Mouse (Mus musculus) forebrain, embryonic 10.5 days (tissue): Measurements from ENCODE around the gene Otulinl. TPM values are rescaled to one million over a fixed set of nuclear protein-coding genes. Genes with fewer than 3 reads are reported as not detected.

Experiments
- DNase-seq: peaks from one replicate; pipeline ENCODE4 v3.0.0-alpha.2; 2017; ENCODE audit warnings: low spot score; ENCODE audit errors: extremely low spot score
- H3K27ac ChIP-seq: fragments of 300-500 bp; sonication (generic); 2 replicates; pipeline ENCODE4 v1.5.1; 2016; ENCODE audit warnings: mild to moderate bottlenecking
- H3K27me3 ChIP-seq: fragments of 300-500 bp; sonication (generic); 2 replicates; pipeline ENCODE4 v1.6.1; 2016; ENCODE audit warnings: mild to moderate bottlenecking; ENCODE audit not compliant: poor library complexity, severe bottlenecking
- H3K36me3 ChIP-seq: fragments of 300-500 bp; sonication (generic); replicated peaks from 2 replicates; pipeline ENCODE4 v1.6.1; 2016; ENCODE audit warnings: mild to moderate bottlenecking, moderate library complexity
- H3K4me1 ChIP-seq: fragments of 300-500 bp; sonication (generic); 2 replicates; pipeline ENCODE4 v1.6.1; 2016
- H3K4me3 ChIP-seq: fragments of 300-500 bp; sonication (generic); 2 replicates; pipeline ENCODE4 v1.5.1; 2016; ENCODE audit warnings: mild to moderate bottlenecking, moderate library complexity
- H3K9me3 ChIP-seq: fragments of 300-500 bp; sonication (generic); 2 replicates; pipeline ENCODE4 v1.6.1; 2016; ENCODE audit warnings: mild to moderate bottlenecking, moderate library complexity
- WGBS: fragments of 180-500 bp; shearing (Covaris S2); methylation state at CpG from one replicate; pipeline ENCODE4 v1.1.7; 2016; 5-methylcytosine and 5-hydroxymethylcytosine counted together
- polyA plus RNA-seq: library from polyadenylated mRNA; unstranded; fragments of >200 nt; fragmentation: Nextera tagmentation; extraction: Ambion mirVana; gene quantifications from 2 replicates; pipeline ENCODE4 v1.2.1, GENCODE M21; 2016

Otulinl gene
- polyA plus RNA-seq, 1 experiment from 2014 or later: 7.7 TPM

GRCm38 (mm10) chr15:27702031-27702971 lies 20.9 kb upstream of the Otulinl start:
- Histone ChIP-seq H3K4me3 (no peak overlapping the region), H3K36me3 (no peaks in the 10 kb centered on the region), H3K27ac (peak overlapping the region; percentile 45), H3K9me3 (no peaks in the 10 kb centered on the region), H3K4me1 (peaks cover 12% of the 10 kb centered on the region), H3K27me3 (no peaks in the 10 kb centered on the region)
- no peak for DNase-seq
- WGBS: 54% methylated on average over 11 of the region's 11 CpGs

DNA sequence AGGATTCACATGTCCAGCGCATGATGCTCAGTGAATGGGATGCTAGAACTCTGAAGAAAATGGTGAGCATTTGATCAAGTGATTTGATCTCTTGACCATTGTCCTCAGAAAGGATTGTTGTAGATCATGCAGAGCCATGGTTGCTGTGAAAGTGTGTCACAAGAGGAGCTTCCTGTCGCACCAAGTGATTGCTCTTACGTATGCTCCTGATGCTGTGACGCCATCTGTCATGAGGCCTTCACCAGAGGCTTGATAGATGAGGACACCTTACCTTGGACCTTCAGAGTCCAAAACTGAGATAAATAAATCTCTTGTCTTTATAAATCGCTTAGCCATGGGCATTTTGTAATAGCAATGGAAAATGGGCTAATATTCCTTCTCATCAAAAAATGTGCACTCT lies 16.3 kb upstream of the Otulinl start:
- Histone ChIP-seq H3K9me3 (no peaks in the 10 kb centered on the region), H3K4me3 (no peak overlapping the region), H3K36me3 (no peaks in the 10 kb centered on the region), H3K27me3 (no peaks in the 10 kb centered on the region), H3K4me1 (peaks cover 3% of the 10 kb centered on the region), H3K27ac (no peak overlapping the region)
- 91% methylated on average over 5 of the region's 5 CpGs for WGBS
- DNase-seq: no peak

DNA sequence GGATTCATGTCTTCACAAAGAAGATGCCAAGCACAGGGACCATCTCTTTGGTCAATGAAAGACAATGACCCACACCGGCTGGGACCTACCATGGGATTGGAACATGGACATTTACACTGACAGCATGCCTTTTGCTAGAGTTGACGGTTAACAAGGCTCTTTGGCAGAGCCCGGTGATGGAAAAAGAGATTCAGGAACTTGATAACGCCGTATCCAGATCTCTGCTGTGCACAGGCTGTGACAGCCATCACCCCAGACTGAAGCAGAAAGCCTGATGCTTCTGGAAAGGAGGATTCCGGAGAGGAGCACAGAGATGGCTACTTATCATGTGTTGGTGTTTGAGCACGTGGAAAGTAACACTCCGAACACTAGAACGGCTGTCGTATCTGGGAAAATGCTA lies 11.9 kb upstream of the Otulinl start:
- Histone ChIP-seq H3K27ac (no peak overlapping the region), H3K9me3 (no peaks in the 10 kb centered on the region), H3K4me3 (no peak overlapping the region), H3K36me3 (no peaks in the 10 kb centered on the region), H3K4me1 (no peaks in the 10 kb centered on the region), H3K27me3 (no peaks in the 10 kb centered on the region)
- DNase-seq: no peak
- WGBS: 95% methylated on average over 10 of the region's 10 CpGs

- H3K27me3 ChIP-seq: no peaks in the 10 kb centered on the region
- no peak overlapping the region for H3K27ac ChIP-seq
- DNase-seq: no peak
- no peaks in the 10 kb centered on the region for H3K4me1 ChIP-seq
- 76% methylated on average over 7 of the region's 7 CpGs for WGBS
- no peaks in the 10 kb centered on the region for H3K9me3 ChIP-seq
- H3K36me3 ChIP-seq: no peaks in the 10 kb centered on the region
- no peak overlapping the region for H3K4me3 ChIP-seq
These were observed 10.8 kb upstream of the Otulinl start for GRCm38 (mm10) chr15:27692161-27692560.

GRCm38 (mm10) chr15:27691213-27691612 lies 9.8 kb upstream of the Otulinl start:
- H3K27ac ChIP-seq: no peak overlapping the region
- WGBS: 90% methylated on average over 7 of the region's 7 CpGs

DNA sequence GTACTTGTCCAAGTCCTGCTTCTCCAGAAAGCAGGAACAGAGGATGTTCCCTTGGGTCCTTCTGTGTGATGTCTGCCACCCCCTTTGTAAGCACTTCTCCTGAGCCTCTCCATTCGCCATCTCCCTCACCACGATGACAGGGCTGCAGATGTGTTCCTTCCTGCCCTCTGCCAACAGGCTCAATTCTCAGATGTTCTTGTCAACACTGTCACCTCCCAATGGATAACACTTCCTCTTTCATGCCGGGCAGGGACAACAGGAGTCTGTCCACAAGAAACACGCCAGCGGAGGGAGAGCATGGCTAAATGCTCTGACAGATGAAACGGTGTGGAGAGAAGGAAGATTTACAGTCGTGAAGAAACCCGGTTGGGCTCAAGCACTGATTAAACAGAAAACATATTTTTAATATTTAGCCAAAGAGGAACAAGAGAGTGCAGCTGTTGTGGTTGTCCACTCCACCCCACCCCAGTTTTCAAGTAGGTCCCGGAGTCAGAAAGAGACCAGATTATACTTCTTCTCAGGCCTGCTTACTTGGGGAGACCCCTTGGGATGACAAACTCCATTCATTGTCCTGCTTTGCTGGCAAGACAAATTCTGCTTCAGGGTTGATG lies 6.8 kb upstream of the Otulinl start:
- Histone ChIP-seq H3K27me3 (no peaks in the 10 kb centered on the region), H3K4me1 (no peaks in the 10 kb centered on the region), H3K4me3 (no peak overlapping the region), H3K9me3 (no peaks in the 10 kb centered on the region), H3K27ac (no peak overlapping the region), H3K36me3 (no peaks in the 10 kb centered on the region)
- WGBS: 88% methylated on average over 9 of the region's 9 CpGs
- no peak for DNase-seq

More at GRCm38 (mm10) chr15:27691213-27691612, 9.8 kb upstream of the Otulinl start:
- no peaks in the 10 kb centered on the region for H3K36me3 ChIP-seq
- no peaks in the 10 kb centered on the region for H3K9me3 ChIP-seq
- H3K27me3 ChIP-seq: no peaks in the 10 kb centered on the region
- H3K4me3 ChIP-seq: no peak overlapping the region
- no peak for DNase-seq
- no peaks in the 10 kb centered on the region for H3K4me1 ChIP-seq

DNA sequence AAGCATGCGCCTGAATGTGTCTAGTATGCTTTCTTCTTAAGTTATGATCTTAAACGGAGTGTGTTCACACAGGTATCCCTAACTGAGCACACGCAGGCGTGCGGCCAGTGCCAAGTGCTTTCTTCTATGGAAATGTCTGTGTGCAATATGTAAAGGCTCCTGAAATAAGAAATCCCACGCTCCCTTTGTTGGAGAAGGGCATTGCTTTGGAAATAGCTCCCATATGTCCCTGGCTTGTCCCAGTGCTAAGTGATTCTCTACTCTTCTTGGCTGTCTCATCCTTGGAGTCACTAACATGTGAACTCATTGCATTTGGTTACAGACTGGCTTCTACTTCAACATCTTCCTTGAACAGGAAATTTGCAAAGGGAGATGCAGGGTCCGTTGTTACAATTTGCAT lies 3.4 kb upstream of the Otulinl start:
- Histone ChIP-seq H3K9me3 (no peaks in the 10 kb centered on the region), H3K4me1 (peaks cover 21% of the 10 kb centered on the region), H3K27ac (no peak overlapping the region), H3K27me3 (peaks cover 11% of the 10 kb centered on the region), H3K4me3 (no peak overlapping the region), H3K36me3 (no peaks in the 10 kb centered on the region)
- WGBS: 92% methylated on average over 7 of the region's 7 CpGs
- DNase-seq: no peak

DNA sequence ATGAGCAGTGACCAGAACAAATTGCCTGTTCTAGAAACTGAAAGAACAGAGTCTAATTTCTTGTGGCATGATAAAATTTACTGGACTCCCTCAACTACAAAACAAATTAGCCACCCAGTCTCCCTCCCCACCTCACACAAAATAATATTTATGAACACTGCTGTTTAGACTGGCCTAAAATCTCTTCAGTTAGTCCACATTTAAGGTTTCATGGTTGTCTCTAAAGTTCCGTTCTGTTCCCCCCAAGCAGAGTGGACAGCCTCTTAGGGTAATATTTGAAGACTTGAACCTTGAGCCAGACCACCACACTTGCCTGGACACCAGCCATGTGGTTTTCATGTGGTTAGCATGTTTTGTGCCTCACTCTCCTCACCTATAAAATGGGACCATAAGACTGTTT lies 1.8 kb upstream of the Otulinl start:
- H3K27ac ChIP-seq: no peak overlapping the region
- peaks cover 21% of the 10 kb centered on the region for H3K4me1 ChIP-seq
- WGBS: 93% methylated on average over 1 of the region's 1 CpGs
- H3K36me3 ChIP-seq: no peaks in the 10 kb centered on the region
- H3K4me3 ChIP-seq: no peak overlapping the region
- H3K27me3 ChIP-seq: peaks cover 15% of the 10 kb centered on the region
- H3K9me3 ChIP-seq: no peaks in the 10 kb centered on the region
- no peak for DNase-seq

DNA sequence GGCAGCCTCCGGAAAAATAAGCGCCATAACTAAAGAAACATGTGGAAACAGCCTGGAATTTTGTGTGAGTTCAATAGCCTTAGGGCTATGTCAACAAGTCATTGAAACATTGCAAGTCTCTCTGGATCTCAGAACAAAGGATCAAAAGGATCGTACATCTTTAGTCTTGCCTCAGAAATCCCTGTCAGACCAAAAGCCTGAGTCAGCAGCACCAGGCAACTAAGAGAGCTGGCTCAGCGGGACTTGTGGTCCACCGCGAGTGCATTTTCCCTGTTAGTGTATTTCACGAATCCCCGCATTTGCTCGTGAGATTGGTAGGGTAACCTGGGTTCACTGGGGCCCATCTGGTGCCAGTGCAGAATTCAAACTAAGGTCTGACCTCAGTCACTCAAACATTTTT lies 1.2 kb upstream of the Otulinl start:
- no peak for DNase-seq
- Histone ChIP-seq H3K4me1 (peaks cover 21% of the 10 kb centered on the region), H3K27me3 (peaks cover 15% of the 10 kb centered on the region), H3K36me3 (no peaks in the 10 kb centered on the region), H3K4me3 (no peak overlapping the region), H3K9me3 (no peaks in the 10 kb centered on the region), H3K27ac (no peak overlapping the region)
- 43% methylated on average over 9 of the region's 9 CpGs for WGBS

DNA sequence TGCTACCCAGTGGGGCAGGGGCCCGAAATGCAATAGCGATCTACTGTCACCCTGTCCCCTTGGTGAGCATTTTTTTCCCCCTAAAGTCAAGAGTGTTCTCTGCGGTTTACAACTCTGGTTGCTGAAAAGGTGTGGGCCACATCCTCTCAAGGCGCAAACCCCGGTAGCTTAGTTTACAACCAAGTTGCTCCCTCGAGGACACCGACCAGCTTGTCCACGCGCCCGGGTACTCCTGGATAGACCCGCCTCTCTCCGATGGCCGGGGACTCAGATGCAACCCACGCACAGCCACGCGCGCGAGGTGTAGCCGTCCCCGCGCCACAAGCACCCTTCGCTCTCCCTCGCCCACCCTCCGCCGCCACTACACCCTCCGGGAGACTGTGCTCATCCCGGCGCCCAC lies 382 bp downstream of the Otulinl start:
- peaks cover 31% of the 10 kb centered on the region for H3K4me1 ChIP-seq
- peak overlapping the region; percentile 83 for H3K27ac ChIP-seq
- WGBS: 3% methylated on average over 28 of the region's 28 CpGs
- H3K4me3 ChIP-seq: peak overlapping the region; percentile 78
- no peak for DNase-seq
- no peaks in the 10 kb centered on the region for H3K9me3 ChIP-seq
- no peaks in the 10 kb centered on the region for H3K36me3 ChIP-seq
- peaks cover 15% of the 10 kb centered on the region for H3K27me3 ChIP-seq

DNA sequence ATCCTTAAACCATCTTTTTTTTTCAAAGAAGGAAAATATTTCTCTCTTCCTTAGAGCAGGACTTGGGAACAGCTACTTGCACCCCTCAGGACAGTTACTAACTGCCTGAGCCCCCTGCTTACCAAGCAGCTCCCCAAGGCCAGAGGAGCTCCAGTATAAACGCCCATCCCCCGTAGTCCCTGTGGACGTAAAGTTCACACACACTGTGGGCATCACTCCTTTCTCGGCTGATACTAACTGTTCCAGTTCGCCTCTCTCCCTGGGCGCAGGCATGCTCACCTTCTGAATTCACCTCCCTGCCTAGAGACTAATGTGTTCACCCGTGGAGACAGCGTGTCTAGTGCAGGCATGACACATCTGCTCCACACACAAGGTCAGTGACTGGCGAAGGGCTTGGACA lies 2.9 kb downstream of the Otulinl start:
- Histone ChIP-seq H3K27me3 (peaks cover 15% of the 10 kb centered on the region), H3K9me3 (no peaks in the 10 kb centered on the region), H3K27ac (no peak overlapping the region), H3K4me1 (peaks cover 35% of the 10 kb centered on the region), H3K4me3 (no peak overlapping the region), H3K36me3 (no peaks in the 10 kb centered on the region)
- no peak for DNase-seq
- WGBS: 85% methylated on average over 9 of the region's 9 CpGs

- H3K27me3 ChIP-seq: peaks cover 15% of the 10 kb centered on the region
- H3K27ac ChIP-seq: no peak overlapping the region
- 87% methylated on average over 6 of the region's 6 CpGs for WGBS
- H3K4me3 ChIP-seq: no peak overlapping the region
- H3K4me1 ChIP-seq: peaks cover 41% of the 10 kb centered on the region
- H3K9me3 ChIP-seq: no peaks in the 10 kb centered on the region
- no peak for DNase-seq
- no peaks in the 10 kb centered on the region for H3K36me3 ChIP-seq
These were observed 3.6 kb downstream of the Otulinl start for GRCm38 (mm10) chr15:27677801-27678200.

- DNase-seq: no peak
- WGBS: 53% methylated on average over 9 of the region's 9 CpGs
- H3K27ac ChIP-seq: 0 out of 2 replicates have a peak overlapping the region, but pooled peaks have one; percentile 1
- peaks cover 43% of the 10 kb centered on the region for H3K4me1 ChIP-seq
- peaks cover 15% of the 10 kb centered on the region for H3K27me3 ChIP-seq
- no peaks in the 10 kb centered on the region for H3K9me3 ChIP-seq
- H3K4me3 ChIP-seq: no peak overlapping the region
- no peaks in the 10 kb centered on the region for H3K36me3 ChIP-seq
These were observed 5.2 kb downstream of the Otulinl start for GRCm38 (mm10) chr15:27676211-27676610.
